Mouse (Mus musculus): ENCODE measurements around the gene Fmod.

DNA sequence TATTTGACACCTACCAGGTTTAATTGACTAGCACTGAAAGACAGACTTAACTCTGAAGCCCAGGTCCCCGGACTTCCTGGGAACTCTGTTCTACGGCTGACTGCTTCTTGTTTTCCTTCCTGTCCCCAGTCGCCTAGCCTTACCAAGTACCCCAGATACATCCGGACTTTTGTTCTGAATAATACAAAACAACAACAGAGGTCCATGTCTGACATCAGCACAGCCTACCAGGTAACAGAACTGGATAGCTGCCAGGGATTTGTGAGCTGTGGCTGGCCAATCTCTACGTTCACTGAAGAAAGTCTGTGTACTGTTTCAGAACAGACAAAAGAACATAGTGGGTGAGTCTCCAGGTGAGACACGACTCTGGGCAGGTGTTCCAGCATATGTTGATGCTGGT lies 21.8 kb downstream of the Fmod start:
- no peak for TF ChIP-seq CTCF (IDR thresholded peaks at IDR 0.05; ENCODE audit: low read depth)
- TF ChIP-seq EP300 (IDR thresholded peaks at IDR 0.05; ENCODE audit: low read depth) = no peak

Data from liver, embryonic 14.5 days (tissue).